9 mouse cellular contexts compared by ENCODE assay signal in the genomic region with DNA sequence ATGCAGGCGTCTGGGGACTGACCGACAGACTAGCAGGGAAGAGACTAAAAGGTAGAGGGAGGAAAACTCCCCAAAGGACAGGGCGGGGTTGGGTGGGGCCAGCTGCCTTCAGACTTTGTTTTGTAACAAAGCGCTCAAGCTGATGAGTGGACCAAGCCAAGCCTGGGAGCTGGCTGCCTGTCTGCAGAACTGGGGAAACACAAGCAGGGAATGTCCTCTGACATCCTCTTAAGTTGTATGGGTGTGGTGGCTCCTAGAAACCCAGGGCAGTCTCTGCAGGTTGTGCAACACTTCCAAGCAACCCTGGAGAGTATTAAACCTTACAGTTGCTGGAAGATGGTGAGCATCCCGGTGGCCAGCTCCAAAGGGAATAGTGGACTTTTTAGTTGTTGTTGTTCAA. TPM values are rescaled to one million over a fixed set of nuclear protein-coding genes. Genes with fewer than 3 reads are reported as not detected.
DNase-seq lines count a peak whose midpoint lies in the region; ATAC-seq lines count a peak whose summit lies in the region.
"Had no signal": no experiment of that assay in that cellular context is flagged by ENCODE, and none has a peak within 500 bp of the region (broad histone marks: within the 10 kb centered on the region; RNA-seq: fewer than 3 reads in every experiment).

No protein-coding gene starts in this region.

- no peak overlapping the region for H3K9ac ChIP-seq in liver, embryonic 11.5 days (ENCODE audit: low read depth, low read length)
- no peak overlapping the region for H3K9ac ChIP-seq in forebrain, embryonic 16.5 days (replicated peaks; ENCODE audit: low read depth, low read length)
- H3K9ac ChIP-seq in liver, embryonic 15.5 days: no peak overlapping the region

- no peak overlapping the region for H3K27ac ChIP-seq in liver, embryonic 11.5 days (ENCODE audit: low read depth, low read length)
- H3K27ac ChIP-seq in forebrain, embryonic 16.5 days (ENCODE audit: low read length): no peak overlapping the region
- no peak overlapping the region for H3K27ac ChIP-seq in liver, embryonic 15.5 days (replicated peaks)

- H3K4me3 ChIP-seq in liver, embryonic 11.5 days (ENCODE audit: low read depth, low read length): peak overlapping the region; percentile 71
- peak overlapping the region; percentile 74 for H3K4me3 ChIP-seq in forebrain, embryonic 16.5 days (replicated peaks; ENCODE audit: low read length)
- H3K4me3 ChIP-seq in liver, embryonic 15.5 days (replicated peaks): peak overlapping the region; percentile 62

- no peak for DNase-seq in liver, embryonic 11.5 days (ENCODE audit: low spot score)
- DNase-seq in liver: no peak
- DNase-seq in skeletal muscle tissue, adult 2 months (ENCODE audit: low read depth, low spot score): peak; percentile 49
- DNase-seq in cerebellum, adult 11 months: no peak
- no peak for DNase-seq in frontal cortex, postnatal 36 days (ENCODE audit: low spot score in 2 of 2)
- DNase-seq: kidney, postnatal 4 days had no signal

- 46% methylated on average over 5 of the region's 5 CpGs for WGBS in liver, embryonic 11.5 days
- 66% methylated on average over 5 of the region's 5 CpGs for WGBS in forebrain, embryonic 16.5 days
- 32% methylated on average over 5 of the region's 5 CpGs for WGBS in liver, embryonic 15.5 days (ENCODE audit: insufficient replicate concordance)

- no peaks in the 10 kb centered on the region for H3K36me3 ChIP-seq in liver, embryonic 11.5 days (ENCODE audit: control insufficient read depth, insufficient read depth, low read length)
- no peaks in the 10 kb centered on the region for H3K36me3 ChIP-seq in forebrain, embryonic 16.5 days (ENCODE audit: control insufficient read depth, insufficient read depth)
- no peaks in the 10 kb centered on the region for H3K36me3 ChIP-seq in liver, embryonic 15.5 days (replicated peaks)

- peaks cover 10% of the 10 kb centered on the region for H3K27me3 ChIP-seq in liver, embryonic 11.5 days (replicated peaks; ENCODE audit: control insufficient read depth, insufficient read depth, low read length)
- 0 out of 2 replicates have a peak, but pooled peaks cover 4% of the 10 kb centered on the region for H3K27me3 ChIP-seq in forebrain, embryonic 16.5 days (replicated peaks; ENCODE audit: control insufficient read depth, insufficient read depth, low read length)
- peaks cover 52% of the 10 kb centered on the region for H3K27me3 ChIP-seq in liver, embryonic 15.5 days

- no peak for ATAC-seq in liver, embryonic 11.5 days (replicated peaks; ENCODE audit: low FRiP score)
- ATAC-seq in forebrain, embryonic 16.5 days: no peak
- ATAC-seq in liver, embryonic 15.5 days (ENCODE audit: insufficient read depth): no peak
- no peak for ATAC-seq in cerebellum, adult (ENCODE audit: insufficient number of reproducible peaks, low FRiP score, low TSS enrichment)

- H3K4me1 ChIP-seq in liver, embryonic 11.5 days (replicated peaks; ENCODE audit: control insufficient read depth, insufficient read depth, low read length): peaks cover 21% of the 10 kb centered on the region
- peaks cover 9% of the 10 kb centered on the region for H3K4me1 ChIP-seq in forebrain, embryonic 16.5 days (replicated peaks; ENCODE audit: control insufficient read depth, insufficient read depth, low read length)
- peaks cover 39% of the 10 kb centered on the region for H3K4me1 ChIP-seq in liver, embryonic 15.5 days (replicated peaks)

- no peaks in the 10 kb centered on the region for H3K9me3 ChIP-seq in liver, embryonic 11.5 days (ENCODE audit: control insufficient read depth, low read length)
- H3K9me3 ChIP-seq in forebrain, embryonic 16.5 days (ENCODE audit: control insufficient read depth, low read length): no peaks in the 10 kb centered on the region
- no peaks in the 10 kb centered on the region for H3K9me3 ChIP-seq in liver, embryonic 15.5 days (replicated peaks)

- H3K4me2 ChIP-seq in liver, embryonic 11.5 days: peak overlapping the region; percentile 98
- peak overlapping the region; percentile 86 for H3K4me2 ChIP-seq in forebrain, embryonic 16.5 days (ENCODE audit: low read length)
- peak overlapping the region; percentile 72 for H3K4me2 ChIP-seq in liver, embryonic 15.5 days

RNA-seq across cellular contexts. Expression of a gene that starts 1.4 kb away (rescaled TPM):
- 111 and 113 TPM in 2 replicates for polyA plus RNA-seq in liver, embryonic 11.5 days (2014; fragmentation: Nextera tagmentation; extraction: Ambion mirVana)
- 78.4 and 101 TPM in 2 replicates for polyA plus RNA-seq in forebrain, embryonic 16.5 days (2015; fragmentation: Nextera tagmentation; extraction: Ambion mirVana)
- 121 and 141 TPM in 2 replicates for polyA plus RNA-seq in liver, embryonic 15.5 days (2015; fragmentation: Nextera tagmentation; extraction: Ambion mirVana)

RNA-seq across cellular contexts. Expression of a gene that starts 53.4 kb away (rescaled TPM):
- 25.3 and 32.4 TPM in 2 replicates for polyA plus RNA-seq in liver, embryonic 11.5 days (2014; fragmentation: Nextera tagmentation; extraction: Ambion mirVana)
- 6.3 and 9.8 TPM in 2 replicates for polyA plus RNA-seq in forebrain, embryonic 16.5 days (2015; fragmentation: Nextera tagmentation; extraction: Ambion mirVana)
- polyA plus RNA-seq in liver, embryonic 15.5 days (2015; fragmentation: Nextera tagmentation; extraction: Ambion mirVana): 8.5 and 11.9 TPM in 2 replicates
